Mouse (Mus musculus): ENCODE data around the gene Timd4.

Gene Timd4

GRCm38 (mm10) chr11:46810511-46810910, at the start of gene Timd4:
TSS of gene Timd4 (plus strand) at chr11:46810800.
- no peak for DNase-seq (ENCODE audit: low read depth, low spot score)

- no peak for DNase-seq (ENCODE audit: low read depth, low spot score)
Measured at GRCm38 (mm10) chr11:46776879-46777278, 33.7 kb upstream of the Timd4 start.

GRCm38 (mm10) chr11:46779811-46780210, 30.8 kb upstream of the Timd4 start:
- peak; percentile 20 for DNase-seq (ENCODE audit: low read depth, low spot score)

GRCm38 (mm10) chr11:46804440-46804839, 6.2 kb upstream of the Timd4 start:
- no peak for DNase-seq (ENCODE audit: low read depth, low spot score)

- DNase-seq (ENCODE audit: low read depth, low spot score) = no peak
Measured at GRCm38 (mm10) chr11:46817692-46818091, 7.1 kb downstream of the Timd4 start.

GRCm38 (mm10) chr11:46819930-46820329, 9.3 kb downstream of the Timd4 start:
- DNase-seq (ENCODE audit: low read depth, low spot score) = no peak

GRCm38 (mm10) chr11:46830348-46830747, 19.7 kb downstream of the Timd4 start:
- DNase-seq (ENCODE audit: low read depth, low spot score) = no peak

GRCm38 (mm10) chr11:46835080-46835479, 24.5 kb downstream of the Timd4 start:
- no peak for DNase-seq (ENCODE audit: low read depth, low spot score)

- no peak for DNase-seq (ENCODE audit: low read depth, low spot score)
Measured at GRCm38 (mm10) chr11:46842015-46842726, 31.6 kb downstream of the Timd4 start.

- no peak for DNase-seq (ENCODE audit: low read depth, low spot score)
Measured at GRCm38 (mm10) chr11:46846661-46847060, 36.1 kb downstream of the Timd4 start.

GRCm38 (mm10) chr11:46847827-46848220, 37.2 kb downstream of the Timd4 start:
- DNase-seq (ENCODE audit: low read depth, low spot score) = no peak

- peak; percentile 65 for DNase-seq (ENCODE audit: low read depth, low spot score)
Measured at GRCm38 (mm10) chr11:46848221-46848971, 37.8 kb downstream of the Timd4 start.

GRCm38 (mm10) chr11:46864809-46865208, 54.2 kb downstream of the Timd4 start:
- peak; percentile 44 for DNase-seq (ENCODE audit: low read depth, low spot score)

GRCm38 (mm10) chr11:46868594-46868993, 58.0 kb downstream of the Timd4 start:
- DNase-seq (ENCODE audit: low read depth, low spot score) = no peak

GRCm38 (mm10) chr11:46875774-46876173, 65.2 kb downstream of the Timd4 start:
- no peak for DNase-seq (ENCODE audit: low read depth, low spot score)

GRCm38 (mm10) chr11:46882456-46882855, 71.9 kb downstream of the Timd4 start:
- no peak for DNase-seq (ENCODE audit: low read depth, low spot score)

GRCm38 (mm10) chr11:46889093-46889492, 78.5 kb downstream of the Timd4 start:
- DNase-seq (ENCODE audit: low read depth, low spot score) = no peak

All from A20 (cell line).